Mouse (Mus musculus): Measurements from ENCODE around the gene Faap100.

- TF ChIP-seq CTCF (IDR thresholded peaks at IDR 0.05; ENCODE audit: low read depth, low read length), result no peak
- no peak for TF ChIP-seq GATA1 (IDR thresholded peaks at IDR 0.05; ENCODE audit: borderline replicate concordance, low read length)
- TF ChIP-seq GATA2 (IDR thresholded peaks at IDR 0.05; ENCODE audit: borderline replicate concordance, low read depth, low read length), result no peak
- TF ChIP-seq POLR2AphosphoS5 (IDR thresholded peaks at IDR 0.05; ENCODE audit: insufficient replicate concordance, low read depth, low read length), result no peak
Observed at GRCm38 (mm10) chr11:120337447-120337846, 41.1 kb downstream of the Faap100 start.
